Comparison of ENCODE assay signal across 7 mouse cellular contexts in the genomic region with DNA sequence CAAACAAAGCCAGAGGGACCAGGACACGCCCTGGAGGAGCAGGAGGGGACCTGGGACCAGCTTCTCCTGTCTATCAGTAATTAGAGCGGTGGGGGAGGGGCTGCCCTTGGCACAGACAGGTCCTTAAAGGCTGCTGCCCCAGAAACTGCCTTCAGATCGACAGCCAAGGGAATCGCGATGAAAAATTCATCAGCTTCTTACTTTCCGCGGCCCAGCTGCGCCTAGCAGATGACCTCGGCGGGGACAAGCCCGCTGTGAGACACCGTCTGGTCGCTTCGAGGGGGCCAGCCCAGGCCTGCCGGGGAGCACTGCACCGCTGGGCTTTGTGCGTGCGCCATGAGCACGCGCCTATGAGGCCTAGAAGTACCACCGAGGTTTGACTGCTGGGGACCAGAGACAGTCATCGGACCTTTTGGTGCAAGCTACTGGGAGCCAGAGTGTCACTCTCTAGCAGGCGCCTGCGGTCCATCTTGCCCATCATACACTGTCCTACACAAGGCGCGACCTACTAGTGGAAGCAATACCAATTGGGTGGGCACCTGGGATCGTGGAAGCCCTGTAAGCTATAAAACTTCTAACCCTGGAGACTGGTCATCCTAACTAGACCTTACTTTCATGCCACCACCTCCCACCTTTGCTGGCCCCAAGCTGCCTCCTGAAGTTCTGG. TPM values are rescaled to one million over a fixed set of nuclear protein-coding genes. Genes with fewer than 3 reads are reported as not detected.
A peak's percentile ranks its signal among the peaks of the same experiment; 100 is the strongest.
DNase-seq lines count a peak whose midpoint lies in the region; ATAC-seq and TF ChIP-seq lines count a peak whose summit lies in the region.

No protein-coding gene starts in this region.

- H3K4me3 ChIP-seq in lung, embryonic 15.5 days: peak overlapping the region; percentile 33; the same call in 1 of the 2 replicates
- H3K4me3 ChIP-seq in heart, postnatal 0 days (ENCODE audit: low read depth, low read length): no peak overlapping the region
- peak overlapping the region; percentile 37 for H3K4me3 ChIP-seq in limb, embryonic 12.5 days (replicated peaks)

- no peak for TF ChIP-seq CTCF in heart, postnatal 0 days (IDR thresholded peaks at IDR 0.05; ENCODE audit: low read depth)

- H3K27ac ChIP-seq in lung, embryonic 15.5 days: no peak overlapping the region
- H3K27ac ChIP-seq in heart, postnatal 0 days (ENCODE audit: low read depth): no peak overlapping the region
- H3K27ac ChIP-seq in limb, embryonic 12.5 days: no peak overlapping the region

- peak overlapping the region; percentile 74 for H3K4me2 ChIP-seq in lung, embryonic 15.5 days
- peak overlapping the region; percentile 71 for H3K4me2 ChIP-seq in heart, postnatal 0 days (ENCODE audit: low read depth, low read length)
- peak overlapping the region; percentile 68 for H3K4me2 ChIP-seq in limb, embryonic 12.5 days

- ATAC-seq in lung, embryonic 15.5 days (ENCODE audit: borderline replicate concordance, extremely low read depth, low FRiP score, low TSS enrichment): no peak; the same call in 1 of the 2 replicates
- no peak for ATAC-seq in heart, postnatal 0 days (ENCODE audit: insufficient read depth, low read depth)
- peak; percentile 11; the same call in 1 of the 2 replicates for ATAC-seq in limb, embryonic 12.5 days (ENCODE audit: insufficient number of reproducible peaks, insufficient read depth, low FRiP score, low TSS enrichment, low read depth)
- ATAC-seq in megakaryocyte, adult 5-6 weeks (ENCODE audit: poor library complexity, severe bottlenecking): no peak

- no peak for TF ChIP-seq EP300 in heart, postnatal 0 days (IDR thresholded peaks at IDR 0.05; ENCODE audit: low read depth)

- H3K27me3 ChIP-seq in lung, embryonic 15.5 days: peaks cover 3% of the 10 kb centered on the region; the same call in 1 of the 2 replicates
- peaks cover 18% of the 10 kb centered on the region for H3K27me3 ChIP-seq in heart, postnatal 0 days (ENCODE audit: control insufficient read depth, insufficient read depth, low read length)
- H3K27me3 ChIP-seq in limb, embryonic 12.5 days: peaks cover 11% of the 10 kb centered on the region

- no peak for DNase-seq in lung, adult 18-20 months
- peak; percentile 8 to 23 for DNase-seq in cerebellum, postnatal 36 days
- DNase-seq in heart, postnatal 0 days (ENCODE audit: low spot score): no peak
- DNase-seq in retina, embryonic 14.5 days (ENCODE audit: low spot score): peak; percentile 83

- H3K9ac ChIP-seq in lung, embryonic 15.5 days: peak overlapping the region; percentile 41; the same call in 1 of the 2 replicates
- H3K9ac ChIP-seq in heart, postnatal 0 days (replicated peaks; ENCODE audit: low read depth, low read length): no peak overlapping the region
- H3K9ac ChIP-seq in limb, embryonic 12.5 days (replicated peaks): peak overlapping the region; percentile 58

- no peaks in the 10 kb centered on the region for H3K9me3 ChIP-seq in lung, embryonic 15.5 days
- H3K9me3 ChIP-seq in heart, postnatal 0 days (replicated peaks; ENCODE audit: control insufficient read depth, low read length): no peaks in the 10 kb centered on the region
- H3K9me3 ChIP-seq in limb, embryonic 12.5 days: no peaks in the 10 kb centered on the region

- H3K36me3 ChIP-seq in lung, embryonic 15.5 days: no peaks in the 10 kb centered on the region
- no peaks in the 10 kb centered on the region for H3K36me3 ChIP-seq in heart, postnatal 0 days (replicated peaks; ENCODE audit: control insufficient read depth, insufficient read depth, low read length)
- no peaks in the 10 kb centered on the region for H3K36me3 ChIP-seq in limb, embryonic 12.5 days

- 28% methylated on average over 27 of the region's 27 CpGs for WGBS in lung, embryonic 15.5 days
- 32% methylated on average over 27 of the region's 27 CpGs for WGBS in heart, postnatal 0 days
- 13% methylated on average over 27 of the region's 27 CpGs for WGBS in limb, embryonic 12.5 days

- peaks cover 8% of the 10 kb centered on the region for H3K4me1 ChIP-seq in lung, embryonic 15.5 days
- 0 out of 2 replicates have a peak, but pooled peaks cover 3% of the 10 kb centered on the region for H3K4me1 ChIP-seq in heart, postnatal 0 days (ENCODE audit: control insufficient read depth, insufficient read depth)
- H3K4me1 ChIP-seq in limb, embryonic 12.5 days (replicated peaks): peaks cover 11% of the 10 kb centered on the region; the same call in 1 of the 2 replicates

RNA-seq across cellular contexts. Expression of gene Ly86, which starts 33.3 kb away (rescaled TPM):
- polyA plus RNA-seq in lung, embryonic 15.5 days (2015; fragmentation: Nextera tagmentation; extraction: Ambion mirVana): 13.4 and 15.5 TPM in 2 replicates
- total RNA-seq in heart, postnatal 0 days (2014; rRNA removed; ENCODE audit: low replicate concordance): 1.5 TPM in 1 of 2 replicates, not detected in the other
- polyA plus RNA-seq in heart, postnatal 0 days (2015; fragmentation: Nextera tagmentation; extraction: Ambion mirVana): 4.5 and 5.1 TPM in 2 replicates
- polyA plus RNA-seq in limb, embryonic 12.5 days (2016; fragmentation: Nextera tagmentation; extraction: Ambion mirVana): 4.2 and 6.6 TPM in 2 replicates
- 497 and 530 TPM in 2 replicates for total RNA-seq in megakaryocyte, adult 5-6 weeks (2015)
- 408 and 439 TPM in 2 replicates for total RNA-seq in megakaryocyte, adult 5-6 weeks (2017)

Comparison
In these comparisons a context has a peak if more than half of its experiments do, and no peak if none do; other contexts are left out.
1. DNase-seq: peak in cerebellum, postnatal 36 days (2 of 2) and retina, embryonic 14.5 days (single experiment); none in lung, adult 18-20 months (0 of 2) and heart, postnatal 0 days (single experiment).
2. Peak in every context shown above with its lines, with median percentiles within 50 percentile points of each other: H3K4me2 ChIP-seq.